Mouse (Mus musculus) urinary bladder, adult 18-20 months (tissue): Measurements from ENCODE around the gene Rfc4.
"Not testable (repeated sequence)": the region's sequence is repeated elsewhere in the genome, so short reads cannot be mapped to it uniquely, and the experiment has no call there.

Source experiments
- DNase-seq, 2 experiments: peaks; one replicate each; pipeline ENCODE4 v3.0.0; 2022; ENCODE audit warnings: low spot score in 2 of 2, mixed read lengths in 2 of 2

Gene Rfc4

DNA sequence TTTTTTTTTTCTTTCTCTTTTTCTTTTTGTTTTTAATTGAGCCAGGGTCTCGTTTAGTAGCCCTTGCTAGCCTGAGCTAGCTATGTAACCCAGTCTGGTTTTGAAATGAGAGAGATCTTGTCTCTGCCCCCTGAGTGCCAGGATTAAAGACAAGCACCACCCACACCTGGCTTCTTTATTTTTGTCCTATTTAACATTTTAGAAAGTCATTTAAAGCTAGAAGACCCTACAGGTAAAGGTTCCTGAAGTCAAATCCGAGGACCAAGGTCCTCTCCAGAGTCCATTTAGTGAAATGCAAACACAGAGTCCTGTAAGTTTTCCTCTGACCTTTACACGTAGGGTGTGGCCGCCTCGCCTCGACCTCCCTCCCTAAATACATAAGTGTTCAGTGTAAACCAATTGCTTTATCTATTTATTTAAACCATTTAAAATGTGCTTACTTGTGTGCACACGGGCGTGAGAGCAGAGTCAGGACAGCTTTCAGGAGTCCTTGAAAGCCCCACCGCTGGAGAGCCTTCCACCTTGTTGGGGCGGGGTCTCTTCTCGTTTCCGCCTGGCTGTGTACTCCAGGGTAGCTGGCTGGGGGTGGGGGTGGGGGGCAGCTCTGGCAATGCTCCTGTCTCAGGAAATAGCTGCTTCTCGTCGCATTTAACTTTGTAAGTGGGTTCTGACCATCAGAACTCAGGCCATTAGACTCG lies 25.0 kb downstream of the Rfc4 start:
- no peak for DNase-seq

- DNase-seq: no peak
Observed at GRCm38 (mm10) chr16:23100613-23101012, 26.9 kb downstream of the Rfc4 start.

DNA sequence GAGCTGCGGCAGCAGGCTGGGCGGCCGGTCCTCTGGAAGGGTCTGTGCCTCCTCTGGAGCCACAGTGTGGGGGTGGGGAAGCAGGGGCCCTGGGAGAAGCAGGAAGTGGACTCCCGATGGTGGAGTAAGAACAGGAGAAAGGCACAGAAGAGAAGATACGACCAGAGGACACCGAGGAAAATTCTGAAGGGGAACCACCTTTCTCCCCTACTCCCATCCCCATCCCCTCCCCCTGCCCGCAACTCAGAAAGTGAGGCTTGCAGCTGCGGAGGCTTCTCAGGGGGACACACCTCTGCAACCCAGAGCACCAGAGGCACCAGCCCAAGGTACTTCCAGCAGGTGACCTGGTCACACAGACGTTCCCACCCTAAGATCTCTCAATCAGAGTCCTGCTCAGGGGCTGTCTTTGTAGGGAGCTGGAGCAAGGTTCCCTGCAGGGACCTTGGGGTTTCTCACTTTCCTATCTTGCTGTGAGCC lies 27.4 kb downstream of the Rfc4 start:
- no peak for DNase-seq

DNA sequence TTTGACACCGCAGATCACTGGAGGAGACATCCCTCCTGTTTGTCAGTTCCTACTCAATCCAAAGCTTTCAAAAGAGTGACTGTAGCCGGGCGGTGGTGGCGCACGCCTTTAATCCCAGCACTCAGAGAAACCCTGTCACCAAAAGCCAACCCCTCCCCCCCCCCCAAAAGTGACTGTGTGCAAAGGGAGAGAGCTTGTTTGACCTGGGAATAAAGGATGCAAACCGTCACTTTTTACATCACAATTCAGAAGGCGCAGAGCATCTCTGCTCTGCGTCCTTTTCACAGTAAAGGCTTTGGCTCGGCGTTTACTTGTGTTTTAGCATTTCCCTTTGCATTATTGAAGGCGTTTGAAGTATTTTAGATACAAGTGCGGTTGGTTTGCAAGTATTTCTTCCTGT lies 27.9 kb downstream of the Rfc4 start:
- no peak for DNase-seq

- not testable (repeated sequence) for DNase-seq
Observed at GRCm38 (mm10) chr16:23098105-23098452, 29.5 kb downstream of the Rfc4 start.

GRCm38 (mm10) chr16:23097290-23098104 lies 30.0 kb downstream of the Rfc4 start:
- DNase-seq: not testable (repeated sequence)

GRCm38 (mm10) chr16:23096886-23097285 lies 30.7 kb downstream of the Rfc4 start:
- not testable (repeated sequence) for DNase-seq

DNA sequence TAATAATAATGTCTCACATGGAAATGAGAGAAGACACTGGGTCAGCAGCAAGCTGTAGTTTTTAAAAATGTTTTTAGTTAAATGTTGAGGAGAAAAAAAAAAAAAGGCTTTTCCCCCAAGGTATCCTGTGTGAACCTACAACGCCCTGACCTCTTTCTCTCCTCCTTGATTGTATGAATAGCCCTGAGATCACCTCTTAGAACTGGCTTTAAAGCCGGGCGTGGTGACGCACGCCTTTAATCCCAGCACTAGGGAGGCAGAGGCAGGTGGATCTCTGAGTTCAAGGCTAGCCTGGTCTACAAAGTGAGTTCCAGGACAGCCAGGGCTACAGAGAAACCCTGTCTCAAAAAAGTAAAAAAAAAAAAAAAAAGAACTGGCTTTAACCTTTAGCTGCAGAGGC lies 32.0 kb downstream of the Rfc4 start:
- not testable (repeated sequence) for DNase-seq

GRCm38 (mm10) chr16:23094136-23094535 lies 33.4 kb downstream of the Rfc4 start:
- DNase-seq: no peak

GRCm38 (mm10) chr16:23093321-23093953 lies 34.1 kb downstream of the Rfc4 start:
- DNase-seq: no peak

DNA sequence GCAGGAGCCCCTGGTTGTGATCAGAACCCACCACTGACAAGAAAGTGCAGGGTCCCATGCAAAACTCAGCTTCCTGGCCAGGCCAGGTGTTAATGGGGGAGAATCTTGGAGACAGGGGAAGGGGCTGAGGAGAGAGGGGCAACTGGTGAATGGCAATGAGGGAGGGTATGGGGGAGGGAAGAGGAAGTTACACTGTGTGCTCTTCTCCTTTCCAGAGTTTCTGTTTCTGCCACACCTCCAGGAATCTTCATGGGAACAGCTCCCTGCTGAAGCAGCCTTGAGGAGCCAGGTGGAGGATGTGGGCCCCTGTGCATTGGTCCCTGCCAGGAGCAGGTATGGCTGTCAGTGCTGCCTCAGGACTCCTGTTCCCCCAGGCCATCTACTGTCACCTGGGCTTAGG lies 36.2 kb downstream of the Rfc4 start:
- DNase-seq: not testable (repeated sequence)

DNA sequence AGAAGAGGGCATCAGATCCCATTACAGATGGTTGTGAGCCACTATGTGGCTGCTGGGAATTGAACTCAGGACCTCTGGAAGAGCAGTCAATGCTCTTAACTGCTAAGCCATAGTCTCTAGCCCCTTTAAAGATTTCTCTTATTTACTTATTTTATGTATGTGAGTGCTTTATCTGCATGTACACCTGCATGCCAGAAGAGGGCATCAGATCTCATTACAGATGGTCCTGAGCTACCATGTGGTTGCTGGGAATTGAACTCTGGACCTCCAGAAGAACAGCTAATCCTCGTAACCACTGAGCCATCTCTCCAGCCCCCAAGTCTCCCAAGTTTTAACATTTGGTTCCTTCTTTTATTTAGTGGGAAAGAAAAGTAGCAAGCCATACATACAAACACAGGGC lies 39.0 kb downstream of the Rfc4 start:
- DNase-seq: not testable (repeated sequence)

DNA sequence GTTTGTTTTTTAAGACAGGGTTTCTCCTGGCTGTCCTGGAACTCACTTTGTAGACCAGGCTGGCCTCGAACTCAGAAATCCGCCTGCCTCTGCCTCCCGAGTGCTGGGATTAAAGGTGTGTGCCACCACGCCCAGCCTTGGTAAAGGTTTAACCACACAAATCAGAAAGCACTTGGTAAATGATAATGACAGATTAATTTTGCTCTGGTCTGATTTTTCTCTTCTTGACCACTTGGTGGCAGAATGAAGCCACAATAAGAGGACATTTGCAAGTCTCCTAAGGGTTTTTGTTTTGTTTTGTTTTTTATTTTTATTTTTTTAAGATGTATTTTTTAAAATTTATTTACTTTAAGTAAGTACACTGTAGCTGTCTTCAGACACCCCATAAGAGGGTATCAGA lies 39.8 kb downstream of the Rfc4 start:
- DNase-seq: not testable (repeated sequence)

- DNase-seq: not testable (repeated sequence)
Observed at GRCm38 (mm10) chr16:23087159-23087558, 40.4 kb downstream of the Rfc4 start.

- DNase-seq: not testable (repeated sequence)
Observed at GRCm38 (mm10) chr16:23077516-23077915, 50.0 kb downstream of the Rfc4 start.
